Mouse (Mus musculus) megakaryocyte, embryonic 14.5 days (primary cell): ENCODE results near the gene Cmah. TPM values are rescaled to one million over a fixed set of nuclear protein-coding genes. Genes with fewer than 3 reads are reported as not detected.
"Not testable (repeated sequence)": the region's sequence is repeated elsewhere in the genome, so short reads cannot be mapped to it uniquely, and the experiment has no call there.

Source experiments
- H3K27me3 ChIP-seq: replicated peaks from 2 replicates; pipeline ENCODE3; 2012; ENCODE audit warnings: inconsistent platforms
- H3K36me3 ChIP-seq: replicated peaks from 2 replicates; pipeline ENCODE3; 2012; ENCODE audit warnings: low read length, inconsistent platforms, mixed read lengths
- H3K4me1 ChIP-seq: 2 replicates; pipeline ENCODE4 v1.6.1; 2012; ENCODE audit warnings: inconsistent platforms
- H3K4me3 ChIP-seq: replicated peaks from 2 replicates; pipeline ENCODE3; 2012; ENCODE audit warnings: moderate library complexity, mild to moderate bottlenecking, inconsistent platforms
- H3K9me3 ChIP-seq: 2 replicates; pipeline ENCODE4 v1.6.1; 2012; ENCODE audit warnings: inconsistent platforms
- FLI1 ChIP-seq: IDR thresholded peaks from 2 replicates; pipeline ENCODE4 v1.6.1; 2012; ENCODE audit warnings: low read length, inconsistent platforms, mixed read lengths
- GATA1 ChIP-seq: IDR thresholded peaks from 3 replicates; pipeline ENCODE4 v1.6.1; 2012; ENCODE audit warnings: mixed read lengths, low read length, inconsistent platforms, borderline replicate concordance
- polyA plus RNA-seq: library from polyadenylated mRNA; stranded (reverse); fragments of >175 nt; gene quantifications from 2 replicates; pipeline ENCODE4 v1.2.3, GENCODE M21; 2012; ENCODE audit warnings: low replicate concordance; ENCODE audit not compliant: insufficient read depth

Gene Cmah
- polyA plus RNA-seq, 1 experiment = 4.3 TPM

DNA sequence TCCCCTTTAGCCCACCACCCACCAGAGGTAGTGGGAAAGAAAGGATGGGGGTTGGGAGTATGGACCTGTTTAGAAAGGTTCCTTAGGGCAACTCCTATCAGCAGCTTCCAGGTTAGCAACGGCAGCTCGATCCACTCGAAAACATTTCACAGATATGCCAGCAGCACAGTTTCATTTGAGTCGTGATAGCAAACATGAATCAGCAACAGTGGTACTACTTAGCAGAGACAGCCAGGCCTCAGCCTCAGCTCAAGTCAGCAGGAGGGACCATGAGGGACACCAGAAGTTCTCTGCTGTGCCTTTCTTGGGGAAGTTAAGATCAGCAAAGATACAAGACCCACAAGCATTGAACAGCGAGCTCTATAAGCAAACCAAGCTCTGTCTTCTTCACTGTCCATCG, 13.3 kb downstream of the Cmah start:
- Histone ChIP-seq H3K27me3 (no peaks in the 10 kb centered on the region), H3K4me1 (peaks cover 65% of the 10 kb centered on the region), H3K9me3 (peaks cover 14% of the 10 kb centered on the region; the same call in 1 of the 2 replicates), H3K36me3 (peaks cover 49% of the 10 kb centered on the region), H3K4me3 (no peak overlapping the region)
- TF ChIP-seq GATA1 (no peak), FLI1 (no peak)

DNA sequence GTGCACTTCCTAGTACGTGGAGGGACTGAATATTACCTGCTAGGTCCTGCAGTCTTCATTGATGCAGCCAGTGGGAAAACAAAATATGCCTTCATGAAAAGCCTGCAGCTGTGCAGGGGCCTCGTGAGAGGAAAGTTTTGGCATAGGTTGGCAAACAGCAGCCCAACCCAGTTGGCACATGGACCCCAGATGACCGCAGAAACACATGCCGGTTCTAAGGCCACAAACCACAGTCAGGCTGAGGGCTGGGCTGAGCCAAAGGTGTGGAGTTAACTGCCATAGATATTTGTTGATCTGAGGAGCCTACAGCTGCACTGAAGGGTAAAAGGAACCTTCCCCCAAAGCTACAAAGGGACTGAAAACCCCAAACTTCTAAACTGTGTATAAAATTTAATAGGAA, 14.9 kb downstream of the Cmah start:
- H3K27me3 ChIP-seq = no peaks in the 10 kb centered on the region
- H3K36me3 ChIP-seq = peaks cover 41% of the 10 kb centered on the region
- peaks cover 55% of the 10 kb centered on the region for H3K4me1 ChIP-seq
- TF ChIP-seq GATA1 (no peak), FLI1 (no peak)
- H3K9me3 ChIP-seq = peaks cover 14% of the 10 kb centered on the region; the same call in 1 of the 2 replicates
- H3K4me3 ChIP-seq = no peak overlapping the region

DNA sequence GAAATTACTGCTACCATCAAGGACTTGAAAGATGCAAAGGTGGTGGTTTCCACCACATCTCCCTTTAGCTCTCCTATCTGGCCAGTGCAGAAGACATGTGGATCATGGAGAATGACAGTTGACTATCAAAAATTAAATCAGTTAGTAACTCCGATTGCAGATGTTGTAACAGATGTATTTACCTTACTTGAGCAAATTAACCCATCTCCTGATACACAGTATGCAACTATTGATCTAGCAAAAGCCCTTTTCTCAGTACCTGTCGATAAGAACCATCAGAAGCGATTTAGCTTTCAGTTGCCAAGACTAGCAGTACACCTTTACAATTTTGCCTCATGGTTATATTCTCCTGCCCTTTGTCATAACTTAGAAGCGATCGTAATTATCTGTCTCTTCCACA, 25.8 kb downstream of the Cmah start:
- H3K9me3 ChIP-seq = peaks cover 6% of the 10 kb centered on the region
- TF ChIP-seq FLI1 (no peak), GATA1 (no peak)
- peaks cover 62% of the 10 kb centered on the region for H3K36me3 ChIP-seq
- H3K4me1 ChIP-seq = peaks cover 31% of the 10 kb centered on the region
- H3K27me3 ChIP-seq = no peaks in the 10 kb centered on the region
- H3K4me3 ChIP-seq = no peak overlapping the region

DNA sequence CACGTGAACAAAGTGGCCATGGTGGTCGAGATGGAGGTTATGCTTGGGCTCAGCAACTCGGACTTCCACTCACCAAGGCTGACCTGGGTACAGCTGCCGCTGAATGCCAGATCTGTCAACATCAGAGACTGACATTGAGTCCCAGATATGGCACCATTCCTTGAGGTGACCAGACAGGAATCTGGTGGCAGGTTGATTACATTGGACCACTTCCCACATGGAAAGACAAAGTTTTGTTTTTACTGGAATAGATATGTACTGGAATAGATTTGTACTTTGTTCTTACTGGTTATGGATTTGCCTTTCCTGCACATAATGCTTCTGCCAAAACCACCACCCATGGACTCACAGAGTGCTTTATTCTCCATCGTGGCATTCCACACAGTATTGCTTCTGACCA, 27.5 kb downstream of the Cmah start:
- peaks cover 78% of the 10 kb centered on the region for H3K36me3 ChIP-seq
- no peak overlapping the region for H3K4me3 ChIP-seq
- no peak for TF ChIP-seq GATA1
- no peak for TF ChIP-seq FLI1

DNA sequence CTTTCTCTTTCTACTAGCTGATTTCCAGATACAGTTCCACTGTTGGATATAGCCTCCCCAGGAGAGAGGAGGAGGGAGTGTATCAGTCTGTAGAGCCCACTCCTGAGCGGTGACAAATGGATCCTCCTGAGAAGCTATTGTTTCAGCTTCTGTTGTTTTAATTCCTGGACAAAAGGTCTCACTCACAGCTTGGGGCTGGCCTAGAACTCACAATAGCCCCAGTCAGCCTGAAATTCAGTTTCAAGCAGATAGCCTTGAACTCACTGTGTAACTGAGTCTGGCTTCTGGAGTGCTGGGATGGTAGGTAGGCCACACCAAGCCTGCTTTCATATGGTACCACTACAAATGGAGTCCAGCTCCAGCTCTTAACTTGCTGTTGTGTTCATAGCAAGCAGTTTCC, 32.0 kb downstream of the Cmah start:
- Histone ChIP-seq H3K9me3 (no peaks in the 10 kb centered on the region), H3K27me3 (no peaks in the 10 kb centered on the region), H3K36me3 (peaks cover 74% of the 10 kb centered on the region), H3K4me1 (peaks cover 41% of the 10 kb centered on the region), H3K4me3 (no peak overlapping the region)
- TF ChIP-seq GATA1 = no peak
- TF ChIP-seq FLI1 = no peak

More for the DNA sequence above, 27.5 kb downstream of the Cmah start:
- Histone ChIP-seq H3K4me1 (peaks cover 36% of the 10 kb centered on the region), H3K27me3 (no peaks in the 10 kb centered on the region), H3K9me3 (peaks cover 6% of the 10 kb centered on the region)

DNA sequence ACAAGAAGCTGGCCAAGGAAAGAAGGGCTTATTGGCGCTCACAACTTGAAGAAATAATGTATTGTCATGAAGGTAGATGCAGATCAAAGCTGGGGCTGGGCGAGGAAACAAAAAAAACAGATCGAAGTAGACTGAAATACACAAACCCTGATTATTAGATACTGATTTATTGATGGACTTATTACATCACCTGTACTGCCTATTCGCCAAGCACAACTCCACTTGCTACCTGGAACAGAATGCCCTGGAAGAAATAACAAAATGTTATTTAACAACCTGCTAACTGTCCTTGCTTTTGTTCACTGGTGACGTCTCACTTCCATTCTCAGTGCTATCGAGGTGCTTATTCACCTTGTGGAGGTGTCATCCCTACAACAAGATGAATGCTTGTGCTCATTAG, 38.0 kb downstream of the Cmah start:
- H3K27me3 ChIP-seq = no peaks in the 10 kb centered on the region
- H3K9me3 ChIP-seq = no peaks in the 10 kb centered on the region
- peaks cover 62% of the 10 kb centered on the region for H3K36me3 ChIP-seq
- H3K4me3 ChIP-seq = no peak overlapping the region
- TF ChIP-seq GATA1 (no peak), FLI1 (no peak)
- peaks cover 13% of the 10 kb centered on the region for H3K4me1 ChIP-seq

DNA sequence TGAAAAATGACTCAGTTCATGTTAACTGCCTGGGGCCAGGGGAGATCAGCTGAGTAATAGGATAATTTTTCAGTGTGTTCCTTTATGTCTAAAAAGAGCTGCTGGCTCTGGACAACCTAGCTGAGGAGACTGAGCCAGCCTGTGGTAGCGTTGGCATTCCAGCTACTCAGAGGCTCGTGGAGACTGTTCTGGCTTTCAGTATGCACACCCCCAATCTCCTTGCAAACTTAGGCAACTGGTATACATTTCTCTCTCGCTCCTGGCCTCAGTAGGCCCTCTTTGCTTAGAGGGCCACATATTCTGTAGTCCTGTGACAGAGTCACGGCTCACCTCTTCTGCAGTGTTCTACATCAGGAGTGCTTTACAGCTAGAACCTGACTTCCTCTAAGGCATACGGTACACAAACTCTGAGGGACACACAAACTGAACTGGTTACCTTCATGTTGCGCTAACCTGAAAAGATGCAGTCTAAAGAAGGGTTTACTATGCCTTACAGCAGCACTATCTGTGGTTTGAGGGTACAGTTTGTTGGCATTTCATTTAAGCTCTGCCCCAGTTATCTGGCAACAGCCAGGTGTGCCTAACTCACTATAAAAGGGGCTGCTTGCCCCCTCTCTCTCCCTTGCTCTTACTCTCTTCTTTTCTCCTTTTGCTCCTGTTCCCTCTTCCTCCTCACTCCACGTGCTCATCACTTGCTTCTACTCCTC, 45.8 kb downstream of the Cmah start:
- H3K4me3 ChIP-seq = no peak overlapping the region
- no peaks in the 10 kb centered on the region for H3K27me3 ChIP-seq
- no peaks in the 10 kb centered on the region for H3K9me3 ChIP-seq
- H3K36me3 ChIP-seq = peaks cover 45% of the 10 kb centered on the region
- peaks cover 59% of the 10 kb centered on the region for H3K4me1 ChIP-seq
- TF ChIP-seq FLI1 = no peak
- no peak for TF ChIP-seq GATA1

DNA sequence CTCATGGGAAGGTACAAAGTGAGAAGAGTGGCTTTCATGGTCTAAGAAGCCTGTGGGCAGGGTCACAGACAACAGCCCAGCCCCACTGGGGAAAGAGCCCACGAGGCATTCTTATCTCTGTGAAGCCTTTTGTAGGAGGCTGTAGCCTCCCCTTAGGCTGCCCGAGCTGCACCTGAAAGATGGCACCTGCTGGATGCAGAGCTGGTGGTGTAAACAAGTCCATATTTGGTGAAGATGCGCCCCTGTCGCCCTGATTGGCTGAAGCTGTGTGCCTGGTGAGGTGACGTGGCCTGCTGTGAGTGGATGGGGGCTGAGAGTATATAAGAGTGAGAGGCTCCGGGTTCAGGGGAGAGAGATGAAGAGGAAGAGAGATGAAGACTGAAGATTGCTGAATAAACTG, 47.4 kb downstream of the Cmah start:
- not testable (repeated sequence) for H3K27me3 ChIP-seq, H3K9me3 ChIP-seq, H3K4me3 ChIP-seq
- peaks cover 75% of the 10 kb centered on the region for H3K4me1 ChIP-seq
- peaks cover 51% of the 10 kb centered on the region for H3K36me3 ChIP-seq

DNA sequence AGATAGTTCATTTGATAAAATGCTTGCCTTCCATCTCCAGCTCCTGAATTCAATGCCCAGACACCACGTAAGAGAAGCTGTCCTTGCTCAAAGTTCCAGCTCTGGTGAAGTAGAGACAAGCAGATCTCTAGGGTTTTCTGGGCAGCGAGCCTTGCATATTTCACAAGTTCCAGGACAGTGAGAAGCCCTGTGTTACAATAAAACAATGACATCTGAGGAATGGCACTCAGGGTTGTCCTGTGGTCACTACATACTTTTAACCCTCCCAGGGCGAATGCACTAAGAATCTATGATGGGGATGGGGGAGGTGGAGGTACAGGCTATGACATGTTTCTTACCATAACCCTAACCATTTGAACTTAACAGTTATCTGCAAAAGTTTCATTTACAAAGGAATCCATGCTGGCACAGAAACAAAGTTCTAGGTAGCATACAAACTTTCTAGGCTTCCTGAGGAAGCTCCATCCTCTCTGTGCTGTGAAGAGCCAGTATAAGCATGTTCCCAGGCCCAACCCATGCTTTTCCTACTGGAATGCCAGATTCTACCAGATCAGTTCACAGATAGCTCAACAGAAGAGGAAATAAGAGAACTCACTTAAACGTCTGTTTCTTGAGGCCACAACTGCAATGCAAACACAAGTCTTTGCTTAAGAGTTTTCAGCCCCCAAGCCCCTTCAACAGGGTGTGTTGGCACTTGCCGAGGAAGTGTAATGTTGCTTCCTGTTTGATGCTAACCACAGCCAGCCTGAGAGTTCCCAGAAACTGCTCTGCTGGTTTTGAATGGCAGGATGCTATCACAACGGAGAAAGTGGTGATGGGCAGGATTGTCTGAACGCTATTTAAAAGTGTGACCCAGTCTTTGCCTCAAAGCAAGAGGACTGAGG, 48.4 kb downstream of the Cmah start:
- TF ChIP-seq FLI1 (no peak), GATA1 (no peak)
- Histone ChIP-seq H3K27me3 (no peaks in the 10 kb centered on the region), H3K36me3 (peaks cover 44% of the 10 kb centered on the region), H3K4me1 (peaks cover 82% of the 10 kb centered on the region), H3K9me3 (no peaks in the 10 kb centered on the region), H3K4me3 (peak overlapping the region; percentile 88)

DNA sequence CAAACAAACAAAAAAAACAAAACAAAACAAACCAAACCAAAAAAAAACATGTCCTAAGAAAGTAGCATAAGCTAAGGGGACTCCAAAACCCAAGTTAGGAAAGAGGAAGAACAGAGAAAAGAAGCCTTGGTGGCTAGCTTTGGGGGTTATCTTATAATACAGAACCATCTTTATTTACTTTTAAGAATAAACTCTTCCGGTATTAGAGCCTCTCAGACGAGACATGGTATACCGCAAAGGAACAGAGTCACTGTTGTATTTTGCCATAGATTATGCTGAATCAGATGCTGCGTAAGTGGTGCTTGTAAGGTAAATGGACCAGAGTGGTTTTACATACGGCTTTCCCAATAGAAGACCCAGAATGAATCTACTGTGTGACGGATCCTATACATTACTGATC, 53.5 kb downstream of the Cmah start:
- Histone ChIP-seq H3K27me3 (no peaks in the 10 kb centered on the region), H3K9me3 (no peaks in the 10 kb centered on the region), H3K4me1 (peaks cover 80% of the 10 kb centered on the region), H3K4me3 (no peak overlapping the region), H3K36me3 (peaks cover 45% of the 10 kb centered on the region)
- no peak for TF ChIP-seq GATA1
- TF ChIP-seq FLI1 = no peak
